Mouse (Mus musculus): ENCODE data around the gene Gsta4.
A peak's percentile ranks its signal among the peaks of the same experiment; 100 is the strongest.
"Not testable (repeated sequence)": the region's sequence is repeated elsewhere in the genome, so short reads cannot be mapped to it uniquely, and the experiment has no call there.

The Gsta4 gene

GRCm38 (mm10) chr9:78182474-78182873 is at the start of gene Gsta4:
Gene Gsta4 (plus strand): TSS chr9:78182774.
- not testable (repeated sequence) for DNase-seq

- no peak for DNase-seq
Observed at GRCm38 (mm10) chr9:78135658-78136057, 46.9 kb upstream of the Gsta4 start.

GRCm38 (mm10) chr9:78138044-78138676 is 44.4 kb upstream of the Gsta4 start:
- no peak for DNase-seq

GRCm38 (mm10) chr9:78139463-78139862 is 43.1 kb upstream of the Gsta4 start:
- no peak for DNase-seq

- peak; percentile 61 for DNase-seq
Observed at GRCm38 (mm10) chr9:78146099-78146498, 36.5 kb upstream of the Gsta4 start.

- DNase-seq: peak; percentile 39
Observed at GRCm38 (mm10) chr9:78146627-78147026, 35.9 kb upstream of the Gsta4 start.

GRCm38 (mm10) chr9:78148149-78148548 is 34.4 kb upstream of the Gsta4 start:
- DNase-seq: no peak

GRCm38 (mm10) chr9:78149770-78150169 is 32.8 kb upstream of the Gsta4 start:
- not testable (repeated sequence) for DNase-seq

- DNase-seq: no peak
Observed at GRCm38 (mm10) chr9:78154211-78154977, 28.2 kb upstream of the Gsta4 start.

GRCm38 (mm10) chr9:78157221-78157620 is 25.4 kb upstream of the Gsta4 start:
- no peak for DNase-seq

GRCm38 (mm10) chr9:78163291-78163690 is 19.3 kb upstream of the Gsta4 start:
- no peak for DNase-seq

- no peak for DNase-seq
Observed at GRCm38 (mm10) chr9:78164741-78165140, 17.8 kb upstream of the Gsta4 start.

GRCm38 (mm10) chr9:78165454-78165853 is 17.1 kb upstream of the Gsta4 start:
- DNase-seq: no peak

- no peak for DNase-seq
Observed at GRCm38 (mm10) chr9:78166694-78167452, 15.7 kb upstream of the Gsta4 start.

GRCm38 (mm10) chr9:78167453-78167969 is 15.1 kb upstream of the Gsta4 start:
- no peak for DNase-seq

- DNase-seq: no peak
Observed at GRCm38 (mm10) chr9:78168864-78169263, 13.7 kb upstream of the Gsta4 start.

GRCm38 (mm10) chr9:78174016-78174415 is 8.6 kb upstream of the Gsta4 start:
- no peak for DNase-seq

- not testable (repeated sequence) for DNase-seq
Observed at GRCm38 (mm10) chr9:78174925-78175276, 7.7 kb upstream of the Gsta4 start.

GRCm38 (mm10) chr9:78175277-78176200 is 7.0 kb upstream of the Gsta4 start:
- peak; percentile 96 for DNase-seq

- peak; percentile 46 for DNase-seq
Observed at GRCm38 (mm10) chr9:78176201-78176727, 6.3 kb upstream of the Gsta4 start.

- DNase-seq: peak; percentile 26
Observed at GRCm38 (mm10) chr9:78176831-78177230, 5.7 kb upstream of the Gsta4 start.

- no peak for DNase-seq
Observed at GRCm38 (mm10) chr9:78178197-78178596, 4.4 kb upstream of the Gsta4 start.

Data from right cerebral cortex, adult 18-20 months (tissue).